ENCODE assay signal across 8 mouse cellular contexts in the genomic region with DNA sequence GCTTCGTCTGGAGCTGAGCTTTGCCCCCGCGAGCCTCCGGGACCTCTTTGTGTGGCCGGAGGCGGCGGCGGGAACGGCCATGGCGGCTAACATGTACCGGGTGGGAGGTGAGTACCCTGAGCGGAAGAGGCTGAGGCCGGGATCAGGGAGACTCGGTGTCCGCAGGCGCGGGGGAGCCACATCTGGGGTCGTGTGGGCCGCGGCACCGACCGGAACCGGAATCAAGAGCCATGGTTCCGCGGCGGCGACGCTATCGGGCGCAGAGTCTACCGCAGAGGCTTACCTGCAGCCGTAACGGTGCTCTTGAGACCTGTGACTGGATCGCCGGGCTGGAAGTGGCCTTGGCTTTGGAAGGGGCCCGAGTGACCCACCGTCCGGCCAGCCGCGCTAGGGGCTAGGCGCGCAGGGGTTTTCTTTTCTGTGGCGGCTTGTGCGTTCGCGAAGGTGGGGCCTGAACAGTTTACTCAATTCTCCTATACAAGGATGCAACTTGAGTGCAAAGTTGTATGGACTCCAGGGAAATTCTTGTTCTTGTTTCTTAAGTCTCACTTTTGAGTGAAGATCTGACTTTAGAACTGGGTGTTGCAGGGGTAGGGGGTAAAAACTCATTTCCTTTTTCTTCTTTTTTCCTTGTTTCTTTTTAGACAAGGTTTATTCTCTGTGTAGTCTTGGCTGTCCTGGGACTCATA. TPM values are rescaled to one million over a fixed set of nuclear protein-coding genes. Genes with fewer than 3 reads are reported as not detected.
DNase-seq lines count a peak whose midpoint lies in the region; ATAC-seq lines count a peak whose summit lies in the region.

No protein-coding gene starts in this region.

- H3K9me3 ChIP-seq in embryonic facial prominence, embryonic 14.5 days (ENCODE audit: control insufficient read depth, low read length) = no peaks in the 10 kb centered on the region
- no peaks in the 10 kb centered on the region for H3K9me3 ChIP-seq in hindbrain, embryonic 15.5 days
- no peaks in the 10 kb centered on the region for H3K9me3 ChIP-seq in liver, embryonic 15.5 days (replicated peaks)

- peak overlapping the region; percentile 99 for H3K9ac ChIP-seq in embryonic facial prominence, embryonic 14.5 days (ENCODE audit: low read depth, low read length)
- peak overlapping the region; percentile 94 for H3K9ac ChIP-seq in hindbrain, embryonic 15.5 days
- H3K9ac ChIP-seq in liver, embryonic 15.5 days = peak overlapping the region; percentile 97

- peaks cover 27% of the 10 kb centered on the region; the same call in 1 of the 2 replicates for H3K4me1 ChIP-seq in embryonic facial prominence, embryonic 14.5 days (ENCODE audit: control insufficient read depth, insufficient read depth, low read length)
- peaks cover 37% of the 10 kb centered on the region for H3K4me1 ChIP-seq in hindbrain, embryonic 15.5 days (replicated peaks)
- peaks cover 73% of the 10 kb centered on the region for H3K4me1 ChIP-seq in liver, embryonic 15.5 days (replicated peaks)

- peak overlapping the region; percentile 61 for H3K4me2 ChIP-seq in embryonic facial prominence, embryonic 14.5 days (ENCODE audit: low read depth, low read length)
- H3K4me2 ChIP-seq in hindbrain, embryonic 15.5 days = peak overlapping the region; percentile 66
- peak overlapping the region; percentile 85 for H3K4me2 ChIP-seq in liver, embryonic 15.5 days

- no peaks in the 10 kb centered on the region for H3K27me3 ChIP-seq in embryonic facial prominence, embryonic 14.5 days (replicated peaks; ENCODE audit: control insufficient read depth, insufficient read depth, low read length)
- H3K27me3 ChIP-seq in hindbrain, embryonic 15.5 days = no peaks in the 10 kb centered on the region
- H3K27me3 ChIP-seq in liver, embryonic 15.5 days = no peaks in the 10 kb centered on the region

- peak; percentile 50 for ATAC-seq in embryonic facial prominence, embryonic 14.5 days (ENCODE audit: low read depth)
- ATAC-seq in hindbrain, embryonic 15.5 days (ENCODE audit: low FRiP score, low read depth) = peak; percentile 29; the same call in 1 of the 2 replicates
- ATAC-seq in liver, embryonic 15.5 days (ENCODE audit: insufficient read depth) = peak; percentile 36
- ATAC-seq in neutrophil, adult 5-6 weeks (ENCODE audit: extremely low read depth, insufficient number of reproducible peaks, low FRiP score, poor library complexity, severe bottlenecking) = peak; percentile 7; the same call in 1 of the 2 replicates

- under 1% methylated on average over 43 of the region's 46 CpGs for WGBS in embryonic facial prominence, embryonic 14.5 days
- under 1% methylated on average over 46 of the region's 46 CpGs for WGBS in hindbrain, embryonic 15.5 days
- under 1% methylated on average over 46 of the region's 46 CpGs for WGBS in liver, embryonic 15.5 days (ENCODE audit: insufficient replicate concordance)

- H3K36me3 ChIP-seq in embryonic facial prominence, embryonic 14.5 days (ENCODE audit: control insufficient read depth, insufficient read depth, low read length) = peaks cover 64% of the 10 kb centered on the region
- peaks cover 24% of the 10 kb centered on the region for H3K36me3 ChIP-seq in hindbrain, embryonic 15.5 days
- H3K36me3 ChIP-seq in liver, embryonic 15.5 days (replicated peaks) = peaks cover 63% of the 10 kb centered on the region

- peak overlapping the region; percentile 97 for H3K4me3 ChIP-seq in embryonic facial prominence, embryonic 14.5 days (ENCODE audit: low read depth, low read length)
- H3K4me3 ChIP-seq in hindbrain, embryonic 15.5 days = peak overlapping the region; percentile 92
- peak overlapping the region; percentile 81 for H3K4me3 ChIP-seq in liver, embryonic 15.5 days (replicated peaks)

- peak; percentile 69 for DNase-seq in embryo, embryonic 10 days (ENCODE audit: low spot score)
- DNase-seq in embryo, embryonic 9.5 days (ENCODE audit: extremely low spot score) = no peak
- peak; percentile 81 for DNase-seq in CD4-positive helper T cell, adult 2 months (ENCODE audit: low read depth, low spot score)
- DNase-seq in embryonic facial prominence, embryonic 14.5 days (ENCODE audit: low spot score) = peak; percentile 50
- DNase-seq in thymus, adult 18-20 months = no peak

- H3K27ac ChIP-seq in embryonic facial prominence, embryonic 14.5 days (replicated peaks; ENCODE audit: low read depth, low read length) = peak overlapping the region; percentile 98
- H3K27ac ChIP-seq in hindbrain, embryonic 15.5 days (replicated peaks) = peak overlapping the region; percentile 90
- peak overlapping the region; percentile 97 for H3K27ac ChIP-seq in liver, embryonic 15.5 days (replicated peaks)

RNA-seq across cellular contexts. Expression of a gene that starts 0.7 kb away (rescaled TPM):
- polyA plus RNA-seq in embryonic facial prominence, embryonic 14.5 days (2014; fragmentation: Nextera tagmentation; extraction: Ambion mirVana) = 39.7 and 43.6 TPM in 2 replicates
- polyA plus RNA-seq in hindbrain, embryonic 15.5 days (2015; fragmentation: Nextera tagmentation; extraction: Ambion mirVana) = 103 and 109 TPM in 2 replicates
- polyA plus RNA-seq in liver, embryonic 15.5 days (2015; fragmentation: Nextera tagmentation; extraction: Ambion mirVana) = 79.0 and 85.9 TPM in 2 replicates
- total RNA-seq in neutrophil, adult 5-6 weeks (2017) = 165 and 169 TPM in 2 replicates

RNA-seq across cellular contexts. Expression of a gene that starts 11.2 kb away (rescaled TPM):
- 24.7 and 27.8 TPM in 2 replicates for polyA plus RNA-seq in embryonic facial prominence, embryonic 14.5 days (2014; fragmentation: Nextera tagmentation; extraction: Ambion mirVana)
- 24.9 and 25.4 TPM in 2 replicates for polyA plus RNA-seq in hindbrain, embryonic 15.5 days (2015; fragmentation: Nextera tagmentation; extraction: Ambion mirVana)
- 13.7 and 14.6 TPM in 2 replicates for polyA plus RNA-seq in liver, embryonic 15.5 days (2015; fragmentation: Nextera tagmentation; extraction: Ambion mirVana)
- 25.9 and 29.6 TPM in 2 replicates for total RNA-seq in neutrophil, adult 5-6 weeks (2017)

RNA-seq across cellular contexts. Expression of a gene that starts 13.1 kb away (rescaled TPM):
- polyA plus RNA-seq in embryonic facial prominence, embryonic 14.5 days (2014; fragmentation: Nextera tagmentation; extraction: Ambion mirVana) = 18.2 and 20.4 TPM in 2 replicates
- 9.9 and 12.8 TPM in 2 replicates for polyA plus RNA-seq in hindbrain, embryonic 15.5 days (2015; fragmentation: Nextera tagmentation; extraction: Ambion mirVana)
- 13.1 and 14.6 TPM in 2 replicates for polyA plus RNA-seq in liver, embryonic 15.5 days (2015; fragmentation: Nextera tagmentation; extraction: Ambion mirVana)
- 75.3 and 92.8 TPM in 2 replicates for total RNA-seq in neutrophil, adult 5-6 weeks (2017)

RNA-seq across cellular contexts. Expression of a gene that starts 13.3 kb away (rescaled TPM):
- 2.2 and 2.5 TPM in 2 replicates for polyA plus RNA-seq in embryonic facial prominence, embryonic 14.5 days (2014; fragmentation: Nextera tagmentation; extraction: Ambion mirVana)
- polyA plus RNA-seq in hindbrain, embryonic 15.5 days (2015; fragmentation: Nextera tagmentation; extraction: Ambion mirVana) = 2.7 and 3.1 TPM in 2 replicates
- polyA plus RNA-seq in liver, embryonic 15.5 days (2015; fragmentation: Nextera tagmentation; extraction: Ambion mirVana) = 2.8 TPM in 2 replicates
- total RNA-seq in neutrophil, adult 5-6 weeks (2017) = 2.6 and 3.1 TPM in 2 replicates

RNA-seq across cellular contexts. Expression of a gene that starts 22.2 kb away (rescaled TPM):
- 42.3 and 42.4 TPM in 2 replicates for polyA plus RNA-seq in embryonic facial prominence, embryonic 14.5 days (2014; fragmentation: Nextera tagmentation; extraction: Ambion mirVana)
- polyA plus RNA-seq in hindbrain, embryonic 15.5 days (2015; fragmentation: Nextera tagmentation; extraction: Ambion mirVana) = 94.3 and 98.1 TPM in 2 replicates
- polyA plus RNA-seq in liver, embryonic 15.5 days (2015; fragmentation: Nextera tagmentation; extraction: Ambion mirVana) = 20.6 and 25.8 TPM in 2 replicates
- 46.6 and 47.5 TPM in 2 replicates for total RNA-seq in neutrophil, adult 5-6 weeks (2017)

Comparison
In these comparisons a context has a peak if more than half of its experiments do, and no peak if none do; other contexts are left out.
1. DNase-seq: peak in embryo, embryonic 10 days (single experiment), CD4-positive helper T cell, adult 2 months (single experiment) and embryonic facial prominence, embryonic 14.5 days (single experiment); none in embryo, embryonic 9.5 days (single experiment) and thymus, adult 18-20 months (0 of 2).
2. Peak in every context shown above with its lines, with median percentiles within 50 percentile points of each other: ATAC-seq, H3K27ac ChIP-seq, H3K4me2 ChIP-seq, H3K4me3 ChIP-seq and H3K9ac ChIP-seq.